Mouse (Mus musculus) lung, postnatal 0 days (tissue): ENCODE measurements around the gene Mlana.

ENCODE experiments used
- CTCF ChIP-seq: IDR thresholded peaks from 2 replicates; pipeline ENCODE4 v1.5.1; 2016; ENCODE audit warnings: antibody characterized with exemption, mild to moderate bottlenecking
- EP300 ChIP-seq: IDR thresholded peaks from 2 replicates; pipeline ENCODE4 v1.6.1; 2016; ENCODE audit warnings: antibody characterized with exemption, mild to moderate bottlenecking, control low read depth

GRCm38 (mm10) chr19:29735421-29735820 is 37.8 kb downstream of the Mlana start:
- no peak for TF ChIP-seq EP300
- TF ChIP-seq CTCF: no peak
